Mouse (Mus musculus): Measurements from ENCODE around the gene Ffar2. TPM values are rescaled to one million over a fixed set of nuclear protein-coding genes. Genes with fewer than 3 reads are reported as not detected.

Gene Ffar2
- polyA plus RNA-seq, 1 experiment: 0.38 TPM

DNA sequence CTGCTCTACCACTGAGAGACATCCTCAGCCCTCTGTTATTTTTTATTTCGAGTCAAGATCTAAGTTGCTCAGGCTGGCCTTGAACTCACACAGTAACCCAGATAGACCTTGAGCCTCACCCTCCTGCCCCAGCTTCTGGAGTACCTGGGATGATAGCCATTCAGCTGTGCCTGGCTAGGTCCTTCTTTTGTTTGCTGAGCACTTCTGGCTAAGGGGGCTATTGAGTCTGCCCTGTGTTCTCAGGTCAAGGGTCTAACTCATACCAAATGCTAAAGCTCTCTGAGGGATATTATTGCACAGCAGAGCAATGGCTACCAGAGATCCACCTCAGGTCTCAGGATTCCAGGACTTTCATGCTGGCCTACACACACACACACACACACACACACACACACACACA lies 38.4 kb downstream of the Ffar2 start:
- H3K4me3 ChIP-seq (ENCODE audit: insufficient read depth, low read length): no peak overlapping the region
- H3K4me1 ChIP-seq (ENCODE audit: control insufficient read depth, insufficient read depth, low read length): no peaks in the 10 kb centered on the region; the same call in 1 of the 2 replicates
- no peak for TF ChIP-seq POLR2A (IDR thresholded peaks at IDR 0.05; ENCODE audit: extremely low read depth, insufficient read depth, low read length)
- no peak overlapping the region for H3K27ac ChIP-seq (ENCODE audit: insufficient read depth, low read length)

DNA sequence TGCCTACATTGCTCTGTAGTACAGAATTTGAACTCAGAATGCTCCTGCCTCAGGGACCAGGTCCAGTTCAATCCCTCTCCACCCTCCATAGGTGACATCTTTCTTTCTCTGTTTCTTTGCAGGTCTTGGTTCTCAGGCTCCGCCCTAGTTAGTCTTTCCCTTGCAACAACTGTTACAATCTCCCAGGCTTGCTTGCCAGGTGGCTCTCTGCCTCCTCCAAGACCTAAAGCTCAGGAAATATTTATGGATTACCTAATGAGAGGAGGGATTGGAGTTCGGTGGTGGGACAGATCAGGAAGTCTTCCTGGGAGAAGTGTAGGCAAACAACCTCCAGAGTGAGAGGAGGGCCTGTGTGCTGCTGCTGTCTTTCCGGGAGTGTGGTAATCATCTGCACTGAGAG lies 40.9 kb downstream of the Ffar2 start:
- no peak overlapping the region for H3K27ac ChIP-seq (ENCODE audit: insufficient read depth, low read length)
- H3K4me3 ChIP-seq (ENCODE audit: insufficient read depth, low read length): no peak overlapping the region
- H3K4me1 ChIP-seq (ENCODE audit: control insufficient read depth, insufficient read depth, low read length): no peaks in the 10 kb centered on the region; the same call in 1 of the 2 replicates
- TF ChIP-seq CTCF (IDR thresholded peaks at IDR 0.05; ENCODE audit: extremely low read depth, insufficient read depth, low read length): no peak
- TF ChIP-seq POLR2A (IDR thresholded peaks at IDR 0.05; ENCODE audit: extremely low read depth, insufficient read depth, low read length): no peak

DNA sequence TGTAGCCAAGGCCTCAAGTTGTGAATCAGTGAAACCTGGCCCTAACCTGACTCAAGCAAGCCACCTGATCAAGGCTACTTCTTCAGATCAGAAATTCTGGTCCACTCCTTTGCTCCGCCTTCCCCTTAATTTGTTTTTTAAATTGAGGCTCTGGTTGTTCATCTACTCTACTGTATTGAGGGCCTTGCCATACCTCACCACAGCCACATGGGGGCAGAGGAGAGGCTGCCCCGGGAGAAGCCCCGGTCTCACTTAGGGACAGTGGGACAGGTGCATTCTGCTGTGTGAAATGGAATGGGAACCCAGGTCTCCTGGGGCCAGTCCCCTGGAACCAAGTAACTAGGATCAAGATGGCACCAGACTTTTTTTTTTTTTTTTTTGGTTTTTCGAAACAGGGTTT lies 41.8 kb downstream of the Ffar2 start:
- H3K27ac ChIP-seq (ENCODE audit: insufficient read depth, low read length): no peak overlapping the region
- no peak for TF ChIP-seq POLR2A (IDR thresholded peaks at IDR 0.05; ENCODE audit: extremely low read depth, insufficient read depth, low read length)
- TF ChIP-seq CTCF (IDR thresholded peaks at IDR 0.05; ENCODE audit: extremely low read depth, insufficient read depth, low read length): no peak

DNA sequence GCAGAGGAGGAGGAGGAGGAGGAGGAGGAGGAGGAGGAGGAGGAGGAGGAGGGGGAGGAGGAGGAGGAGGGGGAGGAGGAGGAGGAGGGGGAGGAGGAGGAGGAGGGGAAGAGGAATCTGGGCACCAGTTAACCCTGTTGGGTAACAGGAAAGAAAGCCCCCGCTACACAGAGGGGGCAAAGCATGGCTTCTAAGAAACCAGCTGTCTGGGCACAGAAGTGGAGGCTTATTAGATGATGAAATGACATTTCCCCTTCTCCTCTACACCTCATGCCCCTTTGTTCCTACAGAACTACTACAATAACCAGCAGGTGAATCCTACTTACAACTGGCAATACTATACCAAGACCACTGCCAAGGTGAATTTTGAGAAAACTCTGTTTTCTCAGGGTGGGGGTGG lies 45.7 kb downstream of the Ffar2 start:
- Histone ChIP-seq H3K4me1 (ENCODE audit: control insufficient read depth, insufficient read depth, low read length) (no peaks in the 10 kb centered on the region), H3K4me3 (ENCODE audit: insufficient read depth, low read length) (no peak overlapping the region), H3K27ac (ENCODE audit: insufficient read depth, low read length) (no peak overlapping the region)
- TF ChIP-seq POLR2A (IDR thresholded peaks at IDR 0.05; ENCODE audit: extremely low read depth, insufficient read depth, low read length) (no peak), CTCF (IDR thresholded peaks at IDR 0.05; ENCODE audit: extremely low read depth, insufficient read depth, low read length) (no peak)

More for the DNA sequence above, 41.8 kb downstream of the Ffar2 start:
- Histone ChIP-seq H3K4me3 (ENCODE audit: insufficient read depth, low read length) (no peak overlapping the region), H3K4me1 (ENCODE audit: control insufficient read depth, insufficient read depth, low read length) (no peaks in the 10 kb centered on the region; the same call in 1 of the 2 replicates)

DNA sequence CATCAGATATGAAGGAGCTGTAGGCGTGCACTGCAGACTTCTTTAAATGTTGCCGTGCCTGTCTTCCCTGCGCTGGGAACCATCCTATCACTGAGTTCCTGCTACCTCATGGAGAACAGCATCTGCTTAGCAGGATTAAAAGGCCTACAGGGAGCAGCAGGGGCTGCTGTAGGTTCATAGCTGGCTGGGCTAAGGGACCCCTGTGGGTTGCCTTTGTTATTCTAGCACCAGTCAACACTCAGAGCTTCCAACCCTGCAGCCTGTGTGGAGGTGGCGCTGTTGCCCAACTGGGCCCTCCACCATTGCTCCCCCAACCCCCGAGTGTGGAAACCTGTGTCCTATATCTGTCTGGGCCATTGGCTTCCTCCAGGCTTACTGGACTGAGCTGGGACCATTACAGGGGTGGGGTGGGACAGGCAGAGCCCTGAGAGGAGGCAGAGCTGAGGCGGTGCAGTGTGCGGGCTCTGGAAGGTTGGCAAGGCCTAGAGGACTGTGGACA lies 46.4 kb downstream of the Ffar2 start:
- H3K27ac ChIP-seq (ENCODE audit: insufficient read depth, low read length): no peak overlapping the region
- H3K4me1 ChIP-seq (ENCODE audit: control insufficient read depth, insufficient read depth, low read length): no peaks in the 10 kb centered on the region
- TF ChIP-seq CTCF (IDR thresholded peaks at IDR 0.05; ENCODE audit: extremely low read depth, insufficient read depth, low read length): no peak
- no peak for TF ChIP-seq POLR2A (IDR thresholded peaks at IDR 0.05; ENCODE audit: extremely low read depth, insufficient read depth, low read length)
- H3K4me3 ChIP-seq (ENCODE audit: insufficient read depth, low read length): no peak overlapping the region

DNA sequence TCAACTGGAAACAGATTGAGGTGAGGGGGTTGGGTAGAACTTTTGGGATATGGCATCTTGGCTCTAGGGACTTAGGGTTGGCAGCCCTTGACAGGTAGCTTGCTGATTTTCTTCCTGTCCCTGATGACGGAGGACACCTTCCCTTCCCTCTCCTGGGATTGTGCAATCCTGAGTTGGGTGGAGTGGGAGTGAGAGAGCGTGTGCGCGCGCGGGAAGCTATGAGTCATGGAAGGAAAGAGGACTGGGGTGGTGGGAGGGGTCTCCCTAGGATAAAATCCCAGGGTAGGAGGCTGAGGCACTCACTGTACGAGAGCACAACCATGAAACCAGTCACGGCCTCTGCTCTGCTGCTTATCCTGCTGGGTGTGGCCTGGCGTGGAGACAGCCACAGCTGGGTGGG lies 47.5 kb downstream of the Ffar2 start:
- TF ChIP-seq CTCF (IDR thresholded peaks at IDR 0.05; ENCODE audit: extremely low read depth, insufficient read depth, low read length): no peak
- no peak for TF ChIP-seq POLR2A (IDR thresholded peaks at IDR 0.05; ENCODE audit: extremely low read depth, insufficient read depth, low read length)
- H3K4me3 ChIP-seq (ENCODE audit: insufficient read depth, low read length): no peak overlapping the region
- no peaks in the 10 kb centered on the region for H3K4me1 ChIP-seq (ENCODE audit: control insufficient read depth, insufficient read depth, low read length)
- H3K27ac ChIP-seq (ENCODE audit: insufficient read depth, low read length): no peak overlapping the region

DNA sequence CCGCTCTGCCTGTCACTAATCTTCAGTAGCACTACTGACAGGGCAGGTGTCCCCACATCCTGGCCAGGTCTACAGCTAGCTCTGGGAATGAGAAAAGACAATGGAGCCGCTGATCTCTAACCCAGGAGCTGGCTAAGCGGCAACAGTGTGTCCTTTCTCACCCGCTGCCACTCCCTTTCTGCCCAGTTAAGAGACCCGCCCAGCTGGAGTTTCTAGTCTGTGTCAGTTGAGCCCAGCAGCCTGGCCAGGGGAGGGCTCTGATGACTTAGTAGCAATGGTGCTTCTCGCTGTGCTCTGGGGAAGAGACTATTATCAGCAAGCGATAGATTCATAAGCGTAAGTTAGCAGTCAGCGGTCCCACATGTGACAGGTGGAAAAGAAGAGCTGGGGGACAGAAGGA lies 54.3 kb downstream of the Ffar2 start:
- TF ChIP-seq CTCF (IDR thresholded peaks at IDR 0.05; ENCODE audit: extremely low read depth, insufficient read depth, low read length) (no peak), POLR2A (IDR thresholded peaks at IDR 0.05; ENCODE audit: extremely low read depth, insufficient read depth, low read length) (no peak)
- Histone ChIP-seq H3K27ac (ENCODE audit: insufficient read depth, low read length) (no peak overlapping the region), H3K4me3 (ENCODE audit: insufficient read depth, low read length) (no peak overlapping the region), H3K4me1 (ENCODE audit: control insufficient read depth, insufficient read depth, low read length) (no peaks in the 10 kb centered on the region)

Other genes starting within 250 kb of the Ffar2 start
- gene Kmt2b, start 235.0 kb downstream of the Ffar2 start, polyA plus RNA-seq (2012; rRNA removed): 40.0 and 45.3 TPM in 2 replicates
- 0.08 TPM in 1 of 2 replicates, not detected in the other for gene Zbtb32, start 224.9 kb downstream of the Ffar2 start, polyA plus RNA-seq (2012; rRNA removed)
- gene Upk1a, start 210.9 kb downstream of the Ffar2 start, polyA plus RNA-seq (2012; rRNA removed): 2.0 and 2.1 TPM in 2 replicates
- 1,068 and 1,150 TPM in 2 replicates for gene Cox6b1, start 197.6 kb downstream of the Ffar2 start, polyA plus RNA-seq (2012; rRNA removed)
- not detected in 2 replicates for gene Etv2, start 187.9 kb downstream of the Ffar2 start, polyA plus RNA-seq (2012; rRNA removed)
- gene Rbm42, start 173.5 kb downstream of the Ffar2 start, polyA plus RNA-seq (2012; rRNA removed): 59.7 and 60.1 TPM in 2 replicates
- gene Haus5, start 158.8 kb downstream of the Ffar2 start, polyA plus RNA-seq (2012; rRNA removed): 7.6 and 9.4 TPM in 2 replicates
- gene Pmis2, start 152.2 kb downstream of the Ffar2 start, polyA plus RNA-seq (2012; rRNA removed): not detected in 2 replicates
- not detected in 2 replicates for gene 2200002J24Rik, start 124.8 kb downstream of the Ffar2 start, polyA plus RNA-seq (2012; rRNA removed)
- gene Atp4a, start 111.6 kb downstream of the Ffar2 start, polyA plus RNA-seq (2012; rRNA removed): 0.73 and 1.0 TPM in 2 replicates
- 189 and 190 TPM in 2 replicates for gene Tmem147, start 94.2 kb downstream of the Ffar2 start, polyA plus RNA-seq (2012; rRNA removed)
- not detected in 2 replicates for gene Gapdhs, start 80.1 kb downstream of the Ffar2 start, polyA plus RNA-seq (2012; rRNA removed)
- 8.4 and 8.6 TPM in 2 replicates for gene Sbsn, start 72.3 kb downstream of the Ffar2 start, polyA plus RNA-seq (2012; rRNA removed)
- 3.3 and 9.6 TPM in 2 replicates for gene Dmkn, start 60.0 kb downstream of the Ffar2 start, polyA plus RNA-seq (2012; rRNA removed)
- not detected in 2 replicates for gene Krtdap, start 35.9 kb downstream of the Ffar2 start, polyA plus RNA-seq (2012; rRNA removed)
- 0.13 TPM in 1 of 2 replicates, not detected in the other for gene Ffar3, start 32.4 kb upstream of the Ffar2 start, polyA plus RNA-seq (2012; rRNA removed)
- gene Ffar1, start 37.8 kb upstream of the Ffar2 start, polyA plus RNA-seq (2012; rRNA removed): 0.02 TPM in 1 of 2 replicates, not detected in the other
- gene Cd22, start 56.6 kb upstream of the Ffar2 start, polyA plus RNA-seq (2012; rRNA removed): 0.15 and 0.83 TPM in 2 replicates
- 412 and 613 TPM in 2 replicates for gene Mag, start 91.1 kb upstream of the Ffar2 start, polyA plus RNA-seq (2012; rRNA removed)
- not detected in 2 replicates for gene Hamp2, start 100.9 kb upstream of the Ffar2 start, polyA plus RNA-seq (2012; rRNA removed)
- not detected in 2 replicates for gene Hamp, start 120.3 kb upstream of the Ffar2 start, polyA plus RNA-seq (2012; rRNA removed)
- 202 and 241 TPM in 2 replicates for gene Usf2, start 133.0 kb upstream of the Ffar2 start, polyA plus RNA-seq (2012; rRNA removed)
- 10.2 and 11.3 TPM in 2 replicates for gene Lsr, start 149.7 kb upstream of the Ffar2 start, polyA plus RNA-seq (2012; rRNA removed)
- gene Fam187b, start 150.0 kb upstream of the Ffar2 start, polyA plus RNA-seq (2012; rRNA removed): 0.15 and 0.38 TPM in 2 replicates
- gene Fxyd5, start 218.7 kb upstream of the Ffar2 start, polyA plus RNA-seq (2012; rRNA removed): 52.7 and 62.8 TPM in 2 replicates
- 378 and 426 TPM in 2 replicates for gene Fxyd7, start 227.7 kb upstream of the Ffar2 start, polyA plus RNA-seq (2012; rRNA removed)
- 141 and 156 TPM in 2 replicates for gene Fxyd1, start 233.4 kb upstream of the Ffar2 start, polyA plus RNA-seq (2012; rRNA removed)
- gene Lgi4, start 235.6 kb upstream of the Ffar2 start, polyA plus RNA-seq (2012; rRNA removed): 35.6 and 37.5 TPM in 2 replicates

Data from cortical plate, adult 2 months (tissue).